Mouse (Mus musculus) spleen, adult 2 months (tissue): ENCODE measurements around the gene Spag9. TPM values are rescaled to one million over a fixed set of nuclear protein-coding genes. Genes with fewer than 3 reads are reported as not detected.

Source experiments
- DNase-seq, 2 experiments: peaks; one replicate each; pipeline versions ENCODE4 v3.0.0 to v3.0.0-alpha.2; 2012 to 2021; ENCODE audit warnings: low spot score in 2 of 2, low read depth in 1 of 2
- H3K27ac ChIP-seq: fragments of 200-500 bp; 2 replicates; pipeline ENCODE4 v1.5.1; 2012; ENCODE audit warnings: low read length, inconsistent platforms; ENCODE audit not compliant: insufficient read depth
- H3K27me3 ChIP-seq: fragments of 200-500 bp; 2 replicates; pipeline ENCODE4 v1.6.1; 2012; ENCODE audit warnings: mild to moderate bottlenecking, moderate library complexity, low read length, inconsistent platforms; ENCODE audit not compliant: control insufficient read depth, insufficient read depth
- H3K36me3 ChIP-seq: fragments of 200-500 bp; 2 replicates; pipeline ENCODE4 v1.6.1; 2012; ENCODE audit warnings: mild to moderate bottlenecking, low read length, inconsistent platforms; ENCODE audit not compliant: control insufficient read depth, insufficient read depth
- H3K4me1 ChIP-seq: fragments of 200-500 bp; 2 replicates; pipeline ENCODE4 v1.6.1; 2011; ENCODE audit warnings: inconsistent platforms; ENCODE audit not compliant: control insufficient read depth, insufficient read depth, insufficient read length
- H3K4me3 ChIP-seq: fragments of 200-500 bp; 2 replicates; pipeline ENCODE4 v1.5.1; 2011; ENCODE audit warnings: mild to moderate bottlenecking, inconsistent platforms; ENCODE audit not compliant: insufficient read depth, insufficient read length; ENCODE audit errors: extremely low read depth
- CTCF ChIP-seq: fragments of 200-500 bp; IDR thresholded peaks from 2 replicates; pipeline ENCODE4 v1.5.1; 2011; ENCODE audit warnings: mild to moderate bottlenecking, inconsistent platforms; ENCODE audit not compliant: insufficient read depth, insufficient read length, insufficient replicate concordance; ENCODE audit errors: extremely low read depth
- POLR2A ChIP-seq: fragments of 200-500 bp; IDR thresholded peaks from 2 replicates; pipeline ENCODE4 v1.6.1; 2011; ENCODE audit warnings: low read depth, low read length, inconsistent platforms
- WGBS: fragments of 180-500 bp; shearing (Covaris S2); methylation state at CpG from one replicate; pipeline ENCODE4 v1.1.7; 2018; 5-methylcytosine and 5-hydroxymethylcytosine counted together
- polyA plus RNA-seq: library from polyadenylated mRNA; depleted of rRNA; stranded (reverse); fragments of >200 nt; gene quantifications from 2 replicates; pipeline ENCODE4 v1.2.3, GENCODE M21; 2012

Spag9 gene
- polyA plus RNA-seq, 1 experiment, result 14.8 TPM

DNA sequence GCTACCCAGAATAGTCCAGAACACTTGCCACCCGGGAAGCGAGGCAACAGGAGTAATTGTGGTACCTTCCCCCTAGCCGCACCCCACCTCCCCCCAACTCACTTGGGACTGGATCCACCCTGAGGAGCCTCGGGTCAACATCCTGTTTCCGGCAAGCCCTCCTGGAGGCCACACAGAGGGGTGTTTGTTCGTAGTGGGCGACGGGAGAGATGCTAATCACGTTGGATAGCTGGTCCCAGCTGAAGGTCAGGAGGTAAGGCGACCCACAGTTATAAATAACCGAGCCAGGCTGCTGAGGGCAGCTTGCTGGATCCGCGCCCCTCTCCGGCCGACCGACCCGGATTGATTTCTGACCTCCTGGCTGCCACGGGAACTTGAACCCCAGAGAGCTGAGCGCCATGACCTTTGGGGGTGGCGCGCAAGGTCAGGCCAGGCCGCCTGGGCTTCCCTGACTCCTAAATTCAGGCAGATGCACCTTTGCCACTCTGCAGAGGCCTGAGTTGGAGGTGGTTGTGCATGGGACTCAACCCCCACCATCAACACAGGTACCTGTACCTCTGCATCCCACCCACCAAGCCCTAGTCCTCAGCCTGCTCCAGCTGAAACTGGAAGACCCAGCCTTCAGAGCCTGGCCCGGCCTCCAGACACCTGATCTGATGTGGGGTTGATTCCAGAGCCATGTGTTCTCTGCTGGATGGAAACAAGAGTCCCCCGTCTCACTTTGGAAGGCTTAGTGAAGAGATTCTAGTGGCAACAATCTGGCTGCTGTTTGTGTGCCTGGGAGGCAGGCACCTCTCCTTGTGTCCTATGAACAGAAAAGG, 142.7 kb downstream of the Spag9 start:
- H3K27ac ChIP-seq, result no peak overlapping the region
- 89% methylated on average over 24 of the region's 24 CpGs for WGBS
- H3K4me1 ChIP-seq, result no peaks in the 10 kb centered on the region
- no peak for DNase-seq
- no peaks in the 10 kb centered on the region; the same call in 1 of the 2 replicates for H3K27me3 ChIP-seq
- no peaks in the 10 kb centered on the region for H3K36me3 ChIP-seq
- H3K4me3 ChIP-seq, result no peak overlapping the region
- no peak for TF ChIP-seq CTCF
- no peak for TF ChIP-seq POLR2A

DNA sequence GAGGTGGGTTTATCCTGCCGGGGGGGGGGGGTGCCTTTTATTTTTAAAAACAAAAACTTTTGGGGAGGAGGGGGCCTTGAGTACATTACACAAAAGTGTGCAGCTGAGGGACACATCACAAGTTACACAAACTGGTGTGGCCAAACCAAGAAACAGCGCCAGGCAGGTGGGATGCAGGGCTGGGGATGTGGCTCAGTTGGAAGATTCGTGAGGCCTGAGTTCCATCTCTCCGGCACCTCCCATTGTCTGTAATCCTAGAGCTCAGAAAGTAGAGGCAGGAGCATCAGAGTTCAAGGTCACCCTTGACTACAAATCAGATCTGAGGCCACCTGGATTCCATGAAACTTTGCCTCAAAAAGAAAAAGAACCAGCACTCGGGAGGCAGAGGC, 143.3 kb downstream of the Spag9 start:
- no peak overlapping the region for H3K27ac ChIP-seq
- no peak for DNase-seq
- no peaks in the 10 kb centered on the region for H3K4me1 ChIP-seq
- WGBS, result 91% methylated on average over 5 of the region's 5 CpGs
- no peaks in the 10 kb centered on the region for H3K36me3 ChIP-seq
- no peaks in the 10 kb centered on the region; the same call in 1 of the 2 replicates for H3K27me3 ChIP-seq
- H3K4me3 ChIP-seq, result no peak overlapping the region
- TF ChIP-seq POLR2A, result no peak
- TF ChIP-seq CTCF, result no peak

- no peak for DNase-seq
- H3K4me1 ChIP-seq, result no peaks in the 10 kb centered on the region
- no peak overlapping the region for H3K4me3 ChIP-seq
- TF ChIP-seq CTCF (no peak), POLR2A (no peak)
- H3K36me3 ChIP-seq, result no peaks in the 10 kb centered on the region
- no peaks in the 10 kb centered on the region; the same call in 1 of the 2 replicates for H3K27me3 ChIP-seq
- WGBS, result 94% methylated on average over 3 of the region's 3 CpGs
- H3K27ac ChIP-seq, result no peak overlapping the region
Observed at GRCm38 (mm10) chr11:94140540-94140939, 144.6 kb downstream of the Spag9 start.

GRCm38 (mm10) chr11:94141564-94141963, 145.7 kb downstream of the Spag9 start:
- H3K27me3 ChIP-seq, result no peaks in the 10 kb centered on the region; the same call in 1 of the 2 replicates
- no peak for DNase-seq
- WGBS, result 16% methylated on average over 3 of the region's 3 CpGs
- no peaks in the 10 kb centered on the region for H3K4me1 ChIP-seq
- no peak for TF ChIP-seq CTCF
- no peak for TF ChIP-seq POLR2A
- H3K36me3 ChIP-seq, result no peaks in the 10 kb centered on the region
- H3K4me3 ChIP-seq, result no peak overlapping the region
- H3K27ac ChIP-seq, result no peak overlapping the region

DNA sequence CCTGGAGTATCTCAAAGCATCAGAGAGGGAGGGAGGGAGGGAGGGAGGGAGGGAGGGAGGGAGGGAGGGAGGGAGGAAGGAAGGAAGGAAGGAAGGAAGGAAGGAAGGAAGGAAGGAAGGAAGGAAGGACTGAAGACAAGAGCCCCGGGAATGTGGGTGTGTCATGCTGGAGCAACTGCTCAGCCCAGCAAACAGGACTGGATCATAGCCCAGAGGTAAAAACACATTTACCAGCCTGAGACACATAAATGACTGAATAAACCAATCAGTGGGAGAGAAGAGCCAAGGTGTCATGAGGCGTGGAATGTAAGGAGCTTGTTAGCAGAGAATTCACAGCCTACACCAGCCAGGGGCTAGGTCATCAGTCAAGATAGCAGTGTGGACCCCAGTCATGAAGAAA, 147.4 kb downstream of the Spag9 start:
- no peak overlapping the region for H3K27ac ChIP-seq
- H3K36me3 ChIP-seq, result no peaks in the 10 kb centered on the region
- 44% methylated on average over 2 of the region's 2 CpGs for WGBS
- no peaks in the 10 kb centered on the region for H3K4me1 ChIP-seq
- TF ChIP-seq POLR2A, result no peak
- TF ChIP-seq CTCF, result no peak
- DNase-seq, result no peak
- H3K4me3 ChIP-seq, result no peak overlapping the region
- H3K27me3 ChIP-seq, result peaks cover under 1% of the 10 kb centered on the region; the same call in 1 of the 2 replicates

GRCm38 (mm10) chr11:94144771-94145539, 149.1 kb downstream of the Spag9 start:
- peaks cover 4% of the 10 kb centered on the region; the same call in 1 of the 2 replicates for H3K4me1 ChIP-seq
- no peaks in the 10 kb centered on the region for H3K36me3 ChIP-seq
- WGBS, result 61% methylated on average over 11 of the region's 11 CpGs
- peaks cover 7% of the 10 kb centered on the region for H3K27me3 ChIP-seq
- TF ChIP-seq POLR2A, result no peak
- no peak for TF ChIP-seq CTCF
- no peak overlapping the region for H3K27ac ChIP-seq
- no peak overlapping the region for H3K4me3 ChIP-seq
- no peak for DNase-seq
